Mouse (Mus musculus): Measurements from ENCODE around the gene Fhit. TPM values are rescaled to one million over a fixed set of nuclear protein-coding genes. Genes with fewer than 3 reads are reported as not detected.

The Fhit gene
- polyA plus RNA-seq, 1 experiment from 2014 or later, result 13.3 TPM

- Histone ChIP-seq H3K9ac (ENCODE audit: low read depth, low read length) (no peak overlapping the region), H3K27me3 (ENCODE audit: insufficient read depth, low read length) (no peaks in the 10 kb centered on the region), H3K4me3 (replicated peaks; ENCODE audit: low read depth, low read length) (no peak overlapping the region), H3K4me2 (ENCODE audit: low read length) (no peak overlapping the region), H3K9me3 (replicated peaks; ENCODE audit: low read length) (no peaks in the 10 kb centered on the region), H3K4me1 (replicated peaks; ENCODE audit: insufficient read depth, low read length) (no peaks in the 10 kb centered on the region), H3K27ac (no peak overlapping the region), H3K36me3 (ENCODE audit: insufficient read depth, low read length) (no peaks in the 10 kb centered on the region)
- ATAC-seq (replicated peaks; ENCODE audit: low FRiP score, low read depth) (no peak), DNase-seq (ENCODE audit: low spot score) (no peak)
- WGBS, result 90% methylated on average over 1 of the region's 1 CpGs
- TF ChIP-seq CTCF (IDR thresholded peaks at IDR 0.05; ENCODE audit: low read depth), result no peak
These were observed 220.2 kb downstream of the Fhit start for GRCm38 (mm10) chr14:10941647-10942046.

- H3K36me3 ChIP-seq (ENCODE audit: insufficient read depth, low read length), result no peaks in the 10 kb centered on the region
- no peak for TF ChIP-seq CTCF (IDR thresholded peaks at IDR 0.05; ENCODE audit: low read depth)
- H3K27ac ChIP-seq, result no peak overlapping the region
- H3K27me3 ChIP-seq (ENCODE audit: insufficient read depth, low read length), result no peaks in the 10 kb centered on the region
- H3K4me1 ChIP-seq (replicated peaks; ENCODE audit: insufficient read depth, low read length), result no peaks in the 10 kb centered on the region
- H3K9ac ChIP-seq (ENCODE audit: low read depth, low read length), result no peak overlapping the region
- no peak for DNase-seq (ENCODE audit: low spot score)
- no peak overlapping the region for H3K4me3 ChIP-seq (replicated peaks; ENCODE audit: low read depth, low read length)
- 45% methylated on average over 3 of the region's 3 CpGs for WGBS
- H3K4me2 ChIP-seq (ENCODE audit: low read length), result no peak overlapping the region
- H3K9me3 ChIP-seq (replicated peaks; ENCODE audit: low read length), result no peaks in the 10 kb centered on the region
- ATAC-seq (replicated peaks; ENCODE audit: low FRiP score, low read depth), result no peak
These were observed 228.2 kb downstream of the Fhit start for GRCm38 (mm10) chr14:10933667-10934066.

- Histone ChIP-seq H3K9ac (ENCODE audit: low read depth, low read length) (no peak overlapping the region), H3K36me3 (ENCODE audit: insufficient read depth, low read length) (no peaks in the 10 kb centered on the region), H3K4me2 (ENCODE audit: low read length) (no peak overlapping the region), H3K4me1 (replicated peaks; ENCODE audit: insufficient read depth, low read length) (no peaks in the 10 kb centered on the region), H3K27ac (no peak overlapping the region), H3K9me3 (replicated peaks; ENCODE audit: low read length) (no peaks in the 10 kb centered on the region), H3K4me3 (replicated peaks; ENCODE audit: low read depth, low read length) (no peak overlapping the region), H3K27me3 (ENCODE audit: insufficient read depth, low read length) (no peaks in the 10 kb centered on the region)
- no peak for ATAC-seq (replicated peaks; ENCODE audit: low FRiP score, low read depth)
- DNase-seq (ENCODE audit: low spot score), result no peak
- WGBS, result 53% methylated on average over 7 of the region's 7 CpGs
- no peak for TF ChIP-seq CTCF (IDR thresholded peaks at IDR 0.05; ENCODE audit: low read depth)
These were observed 243.7 kb downstream of the Fhit start for GRCm38 (mm10) chr14:10917893-10918803.

- no peaks in the 10 kb centered on the region for H3K4me1 ChIP-seq (replicated peaks; ENCODE audit: insufficient read depth, low read length)
- 77% methylated on average over 2 of the region's 2 CpGs for WGBS
- TF ChIP-seq CTCF (IDR thresholded peaks at IDR 0.05; ENCODE audit: low read depth), result no peak
- ATAC-seq (replicated peaks; ENCODE audit: low FRiP score, low read depth), result no peak
- no peak overlapping the region for H3K27ac ChIP-seq
- no peak for DNase-seq (ENCODE audit: low spot score)
- no peak overlapping the region for H3K4me3 ChIP-seq (replicated peaks; ENCODE audit: low read depth, low read length)
- H3K4me2 ChIP-seq (ENCODE audit: low read length), result no peak overlapping the region
- H3K9ac ChIP-seq (ENCODE audit: low read depth, low read length), result no peak overlapping the region
- no peaks in the 10 kb centered on the region for H3K9me3 ChIP-seq (replicated peaks; ENCODE audit: low read length)
- no peaks in the 10 kb centered on the region for H3K36me3 ChIP-seq (ENCODE audit: insufficient read depth, low read length)
- H3K27me3 ChIP-seq (ENCODE audit: insufficient read depth, low read length), result no peaks in the 10 kb centered on the region
These were observed 253.8 kb downstream of the Fhit start for GRCm38 (mm10) chr14:10908011-10908410.

GRCm38 (mm10) chr14:10882759-10883158 is 279.1 kb downstream of the Fhit start:
- 40% methylated on average over 1 of the region's 1 CpGs for WGBS
- Histone ChIP-seq H3K9me3 (replicated peaks; ENCODE audit: low read length) (no peaks in the 10 kb centered on the region), H3K4me2 (ENCODE audit: low read length) (no peak overlapping the region), H3K36me3 (ENCODE audit: insufficient read depth, low read length) (no peaks in the 10 kb centered on the region), H3K27ac (no peak overlapping the region), H3K27me3 (ENCODE audit: insufficient read depth, low read length) (no peaks in the 10 kb centered on the region), H3K9ac (ENCODE audit: low read depth, low read length) (no peak overlapping the region), H3K4me1 (replicated peaks; ENCODE audit: insufficient read depth, low read length) (no peaks in the 10 kb centered on the region), H3K4me3 (replicated peaks; ENCODE audit: low read depth, low read length) (no peak overlapping the region)
- ATAC-seq (replicated peaks; ENCODE audit: low FRiP score, low read depth) (no peak), DNase-seq (ENCODE audit: low spot score) (no peak)
- TF ChIP-seq CTCF (IDR thresholded peaks at IDR 0.05; ENCODE audit: low read depth), result no peak

GRCm38 (mm10) chr14:10880749-10881148 is 281.1 kb downstream of the Fhit start:
- Histone ChIP-seq H3K27me3 (ENCODE audit: insufficient read depth, low read length) (no peaks in the 10 kb centered on the region), H3K4me2 (ENCODE audit: low read length) (no peak overlapping the region), H3K9ac (ENCODE audit: low read depth, low read length) (no peak overlapping the region), H3K27ac (no peak overlapping the region), H3K4me3 (replicated peaks; ENCODE audit: low read depth, low read length) (no peak overlapping the region), H3K36me3 (ENCODE audit: insufficient read depth, low read length) (no peaks in the 10 kb centered on the region), H3K4me1 (replicated peaks; ENCODE audit: insufficient read depth, low read length) (no peaks in the 10 kb centered on the region), H3K9me3 (replicated peaks; ENCODE audit: low read length) (no peaks in the 10 kb centered on the region)
- TF ChIP-seq CTCF (IDR thresholded peaks at IDR 0.05; ENCODE audit: low read depth), result no peak
- DNase-seq (ENCODE audit: low spot score) (no peak), ATAC-seq (replicated peaks; ENCODE audit: low FRiP score, low read depth) (no peak)
- WGBS, result 73% methylated on average over 2 of the region's 2 CpGs
